Mouse (Mus musculus): Measurements from ENCODE around the gene Serpina3g.

DNA sequence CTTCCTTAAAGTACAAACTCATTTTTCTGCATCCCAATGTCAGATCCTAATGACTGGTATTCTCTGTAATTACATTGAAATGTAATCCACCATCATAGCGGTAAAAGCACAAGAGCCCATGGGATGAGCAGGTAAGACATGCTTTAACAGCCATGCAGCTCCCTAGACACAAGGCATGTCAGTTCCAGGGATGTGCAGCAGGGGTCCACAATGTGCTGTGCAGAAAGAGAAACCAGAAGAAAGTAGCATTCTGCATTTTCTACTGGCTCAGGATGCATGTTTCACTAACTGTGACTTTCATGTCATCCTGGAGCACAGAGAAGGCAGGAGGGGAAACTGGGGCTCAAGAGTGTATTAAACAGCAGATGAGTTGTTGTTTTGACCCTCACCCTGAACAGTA is 9.0 kb downstream of the Serpina3g start:
- TF ChIP-seq CHD2 (IDR thresholded peaks at IDR 0.05; ENCODE audit: low read depth, low read length), result no peak
- no peak for TF ChIP-seq MAFK (IDR thresholded peaks at IDR 0.05; ENCODE audit: insufficient read depth, low read depth, low read length)
- TF ChIP-seq ZNF384 (IDR thresholded peaks at IDR 0.05; ENCODE audit: low read depth, low read length), result no peak
- no peak for TF ChIP-seq HCFC1 (IDR thresholded peaks at IDR 0.05; ENCODE audit: borderline replicate concordance, insufficient read depth, low read length)

Data from ES-E14 (cell line).